Mouse (Mus musculus): Measurements from ENCODE around the gene Saa4. TPM values are rescaled to one million over a fixed set of nuclear protein-coding genes. Genes with fewer than 3 reads are reported as not detected.
"Not testable (repeated sequence)": the region's sequence is repeated elsewhere in the genome, so short reads cannot be mapped to it uniquely, and the experiment has no call there.

The Saa4 gene
- total RNA-seq, 4 experiments from 2014 or later: not detected

GRCm38 (mm10) chr7:46716897-46717296 lies 15.5 kb downstream of the Saa4 start:
- no peak for DNase-seq (ENCODE audit: low spot score in 2 of 2)

GRCm38 (mm10) chr7:46715600-46715999 lies 16.8 kb downstream of the Saa4 start, which contains the start of gene Saa3:
TSS of gene Saa3 (minus strand) at chr7:46715700.
- DNase-seq (ENCODE audit: low spot score in 2 of 2): no peak

GRCm38 (mm10) chr7:46714518-46714917 lies 17.9 kb downstream of the Saa4 start:
- peak in 1 of 2 experiments; percentile 32 for DNase-seq (ENCODE audit: low spot score in 2 of 2)

- DNase-seq (ENCODE audit: low spot score in 2 of 2): no peak
These were observed 20.2 kb downstream of the Saa4 start for GRCm38 (mm10) chr7:46712250-46712649.

GRCm38 (mm10) chr7:46710390-46710844 lies 22.0 kb downstream of the Saa4 start, which contains the start of gene Saal1:
TSS of gene Saal1 (minus strand) at chr7:46710680.
- DNase-seq (ENCODE audit: low spot score in 2 of 2): peak; percentile 65 to 69

- DNase-seq (ENCODE audit: low spot score in 2 of 2): no peak
These were observed 31.8 kb downstream of the Saa4 start for GRCm38 (mm10) chr7:46700521-46701025.

GRCm38 (mm10) chr7:46696754-46697153 lies 35.6 kb downstream of the Saa4 start:
- DNase-seq (ENCODE audit: low spot score in 2 of 2): no peak

- no peak for DNase-seq (ENCODE audit: low spot score in 2 of 2)
These were observed 45.6 kb downstream of the Saa4 start for GRCm38 (mm10) chr7:46686827-46687226.

- no peak for DNase-seq (ENCODE audit: low spot score in 2 of 2)
These were observed 51.7 kb downstream of the Saa4 start for GRCm38 (mm10) chr7:46680732-46681131.

- DNase-seq (ENCODE audit: low spot score in 2 of 2): not testable (repeated sequence)
These were observed 53.4 kb downstream of the Saa4 start for GRCm38 (mm10) chr7:46679044-46679443.

- DNase-seq (ENCODE audit: low spot score in 2 of 2): no peak
These were observed 54.0 kb downstream of the Saa4 start for GRCm38 (mm10) chr7:46678417-46678816.

Other genes with a start within 250 kb of the Saa4 start
- gene Sergef, start 92.8 kb downstream of the Saa4 start, total RNA-seq (2022): 10 to 100 TPM; 66.3 to 76.8 (median 71.3) TPM
- under 1 TPM; 0.23 to 0.80 (median 0.56) TPM for gene Tph1, start 60.1 kb downstream of the Saa4 start, total RNA-seq (2022)
- gene Saal1, start 21.9 kb downstream of the Saa4 start, total RNA-seq (2022): 1 to 10 TPM; 7.4 to 9.9 (median 8.8) TPM
- under 1 TPM in 1 of 4 experiments, not detected in 3; 0.40 TPM for gene Saa3, start 16.9 kb downstream of the Saa4 start, total RNA-seq (2022)
- gene Saa1, start 10.4 kb upstream of the Saa4 start, total RNA-seq (2022): not detected
- gene Saa2, start 19.2 kb upstream of the Saa4 start, total RNA-seq (2022): not detected
- 10 to 100 TPM; 13.8 to 19.3 (median 16.5) TPM for gene Hps5, start 63.5 kb upstream of the Saa4 start, total RNA-seq (2022)
- gene Gtf2h1, start 63.5 kb upstream of the Saa4 start, total RNA-seq (2022): 10 to 100 TPM; 35.7 to 41.7 (median 37.8) TPM
- gene Ldha, start 108.9 kb upstream of the Saa4 start, total RNA-seq (2022): 100 to 1,000 TPM; 313 to 352 (median 334) TPM
- not detected for gene Ldhc, start 128.6 kb upstream of the Saa4 start, total RNA-seq (2022)
- 10 to 100 TPM; 68.8 to 80.3 (median 76.1) TPM for gene Tsg101, start 187.4 kb upstream of the Saa4 start, total RNA-seq (2022)
- gene Uevld, start 225.9 kb upstream of the Saa4 start, total RNA-seq (2022): 10 to 100 TPM; 11.0 to 20.4 (median 19.1) TPM